Mouse (Mus musculus): ENCODE data around the gene P3h4. TPM values are rescaled to one million over a fixed set of nuclear protein-coding genes. Genes with fewer than 3 reads are reported as not detected.

The P3h4 gene
- polyA plus RNA-seq, 1 experiment from 2014 or later: 38.5 TPM

- 18% methylated on average over 17 of the region's 17 CpGs for WGBS
- Histone ChIP-seq H3K27ac (ENCODE audit: low read length) (peak overlapping the region; percentile 99), H3K4me3 (ENCODE audit: low read length) (peak overlapping the region; percentile 84), H3K4me1 (ENCODE audit: control insufficient read depth, insufficient read depth, low read length) (peaks cover 61% of the 10 kb centered on the region), H3K27me3 (replicated peaks; ENCODE audit: control insufficient read depth, insufficient read depth, low read length) (no peaks in the 10 kb centered on the region), H3K9ac (ENCODE audit: low read depth, low read length) (peak overlapping the region; percentile 95), H3K36me3 (ENCODE audit: control insufficient read depth, insufficient read depth, low read length) (no peaks in the 10 kb centered on the region), H3K9me3 (ENCODE audit: control insufficient read depth, low read length) (no peaks in the 10 kb centered on the region), H3K4me2 (ENCODE audit: low read depth, low read length) (peak overlapping the region; percentile 62)
- ATAC-seq: no peak
Observed at GRCm38 (mm10) chr11:100395861-100396631, 18.6 kb downstream of the P3h4 start.

- H3K27ac ChIP-seq (ENCODE audit: low read length): peak overlapping the region; percentile 99
- H3K4me3 ChIP-seq (ENCODE audit: low read length): peak overlapping the region; percentile 84
- H3K27me3 ChIP-seq (replicated peaks; ENCODE audit: control insufficient read depth, insufficient read depth, low read length): no peaks in the 10 kb centered on the region
- ATAC-seq: peak; percentile 38
- H3K4me1 ChIP-seq (ENCODE audit: control insufficient read depth, insufficient read depth, low read length): peaks cover 62% of the 10 kb centered on the region
- H3K9ac ChIP-seq (ENCODE audit: low read depth, low read length): peak overlapping the region; percentile 54
- no peaks in the 10 kb centered on the region for H3K36me3 ChIP-seq (ENCODE audit: control insufficient read depth, insufficient read depth, low read length)
- H3K9me3 ChIP-seq (ENCODE audit: control insufficient read depth, low read length): no peaks in the 10 kb centered on the region
- peak overlapping the region; percentile 62 for H3K4me2 ChIP-seq (ENCODE audit: low read depth, low read length)
- WGBS: 20% methylated on average over 11 of the region's 11 CpGs
Observed at GRCm38 (mm10) chr11:100395200-100395599, 19.4 kb downstream of the P3h4 start.

- Histone ChIP-seq H3K4me3 (ENCODE audit: low read length) (peak overlapping the region; percentile 84), H3K27ac (ENCODE audit: low read length) (peak overlapping the region; percentile 99), H3K27me3 (replicated peaks; ENCODE audit: control insufficient read depth, insufficient read depth, low read length) (no peaks in the 10 kb centered on the region), H3K4me1 (ENCODE audit: control insufficient read depth, insufficient read depth, low read length) (peaks cover 69% of the 10 kb centered on the region), H3K4me2 (ENCODE audit: low read depth, low read length) (peak overlapping the region; percentile 62), H3K9me3 (ENCODE audit: control insufficient read depth, low read length) (no peaks in the 10 kb centered on the region), H3K9ac (ENCODE audit: low read depth, low read length) (peak overlapping the region; percentile 54), H3K36me3 (ENCODE audit: control insufficient read depth, insufficient read depth, low read length) (no peaks in the 10 kb centered on the region)
- WGBS: 48% methylated on average over 5 of the region's 5 CpGs
- ATAC-seq: no peak
Observed at GRCm38 (mm10) chr11:100394353-100395074, 20.1 kb downstream of the P3h4 start.

- 0 out of 2 replicates have a peak overlapping the region, but pooled peaks have one; percentile 37 for H3K27ac ChIP-seq (ENCODE audit: low read length)
- ATAC-seq: no peak
Observed at GRCm38 (mm10) chr11:100393733-100394132, 20.9 kb downstream of the P3h4 start.

GRCm38 (mm10) chr11:100392958-100393357 lies 21.7 kb downstream of the P3h4 start:
- no peaks in the 10 kb centered on the region for H3K36me3 ChIP-seq (ENCODE audit: control insufficient read depth, insufficient read depth, low read length)
- no peak overlapping the region for H3K9ac ChIP-seq (ENCODE audit: low read depth, low read length)
- H3K4me1 ChIP-seq (ENCODE audit: control insufficient read depth, insufficient read depth, low read length): peaks cover 73% of the 10 kb centered on the region
- ATAC-seq: no peak
- no peaks in the 10 kb centered on the region for H3K27me3 ChIP-seq (replicated peaks; ENCODE audit: control insufficient read depth, insufficient read depth, low read length)
- no peaks in the 10 kb centered on the region for H3K9me3 ChIP-seq (ENCODE audit: control insufficient read depth, low read length)
- WGBS: 70% methylated on average over 5 of the region's 5 CpGs
- peak overlapping the region; percentile 54 for H3K27ac ChIP-seq (ENCODE audit: low read length)
- H3K4me3 ChIP-seq (ENCODE audit: low read length): no peak overlapping the region
- no peak overlapping the region for H3K4me2 ChIP-seq (ENCODE audit: low read depth, low read length)

More at GRCm38 (mm10) chr11:100393733-100394132, 20.9 kb downstream of the P3h4 start:
- no peaks in the 10 kb centered on the region for H3K9me3 ChIP-seq (ENCODE audit: control insufficient read depth, low read length)
- WGBS: 57% methylated on average over 7 of the region's 7 CpGs
- peak overlapping the region; percentile 37 for H3K4me2 ChIP-seq (ENCODE audit: low read depth, low read length)
- 0 out of 2 replicates have a peak overlapping the region, but pooled peaks have one; percentile 25 for H3K9ac ChIP-seq (ENCODE audit: low read depth, low read length)
- H3K27me3 ChIP-seq (replicated peaks; ENCODE audit: control insufficient read depth, insufficient read depth, low read length): no peaks in the 10 kb centered on the region
- H3K36me3 ChIP-seq (ENCODE audit: control insufficient read depth, insufficient read depth, low read length): no peaks in the 10 kb centered on the region
- H3K4me3 ChIP-seq (ENCODE audit: low read length): peak overlapping the region; percentile 3; the same call in 1 of the 2 replicates
- peaks cover 71% of the 10 kb centered on the region for H3K4me1 ChIP-seq (ENCODE audit: control insufficient read depth, insufficient read depth, low read length)

- Histone ChIP-seq H3K4me1 (ENCODE audit: control insufficient read depth, insufficient read depth, low read length) (peaks cover 84% of the 10 kb centered on the region), H3K4me2 (ENCODE audit: low read depth, low read length) (no peak overlapping the region)
Observed at GRCm38 (mm10) chr11:100391884-100392345, 22.7 kb downstream of the P3h4 start.

GRCm38 (mm10) chr11:100391081-100391883 lies 23.4 kb downstream of the P3h4 start:
- peak overlapping the region; percentile 1; the same call in 1 of the 2 replicates for H3K4me2 ChIP-seq (ENCODE audit: low read depth, low read length)
- no peaks in the 10 kb centered on the region for H3K27me3 ChIP-seq (replicated peaks; ENCODE audit: control insufficient read depth, insufficient read depth, low read length)
- peak; percentile 38 for ATAC-seq
- no peaks in the 10 kb centered on the region for H3K9me3 ChIP-seq (ENCODE audit: control insufficient read depth, low read length)
- WGBS: 36% methylated on average over 9 of the region's 9 CpGs
- H3K36me3 ChIP-seq (ENCODE audit: control insufficient read depth, insufficient read depth, low read length): no peaks in the 10 kb centered on the region
- no peak overlapping the region for H3K9ac ChIP-seq (ENCODE audit: low read depth, low read length)
- H3K4me1 ChIP-seq (ENCODE audit: control insufficient read depth, insufficient read depth, low read length): peaks cover 89% of the 10 kb centered on the region
- no peak overlapping the region for H3K4me3 ChIP-seq (ENCODE audit: low read length)
- peak overlapping the region; percentile 66 for H3K27ac ChIP-seq (ENCODE audit: low read length)

More at GRCm38 (mm10) chr11:100391884-100392345, 22.7 kb downstream of the P3h4 start:
- 90% methylated on average over 7 of the region's 7 CpGs for WGBS
- Histone ChIP-seq H3K4me3 (ENCODE audit: low read length) (no peak overlapping the region), H3K27ac (ENCODE audit: low read length) (no peak overlapping the region), H3K27me3 (replicated peaks; ENCODE audit: control insufficient read depth, insufficient read depth, low read length) (no peaks in the 10 kb centered on the region), H3K36me3 (ENCODE audit: control insufficient read depth, insufficient read depth, low read length) (no peaks in the 10 kb centered on the region), H3K9ac (ENCODE audit: low read depth, low read length) (no peak overlapping the region), H3K9me3 (ENCODE audit: control insufficient read depth, low read length) (no peaks in the 10 kb centered on the region)
- ATAC-seq: no peak

GRCm38 (mm10) chr11:100389931-100390445 lies 24.6 kb downstream of the P3h4 start:
- Histone ChIP-seq H3K36me3 (ENCODE audit: control insufficient read depth, insufficient read depth, low read length) (peaks cover 7% of the 10 kb centered on the region; the same call in 1 of the 2 replicates), H3K27ac (ENCODE audit: low read length) (peak overlapping the region; percentile 66), H3K4me1 (ENCODE audit: control insufficient read depth, insufficient read depth, low read length) (peaks cover 84% of the 10 kb centered on the region), H3K27me3 (replicated peaks; ENCODE audit: control insufficient read depth, insufficient read depth, low read length) (no peaks in the 10 kb centered on the region), H3K4me3 (ENCODE audit: low read length) (no peak overlapping the region; the same call in 1 of the 2 replicates), H3K9me3 (ENCODE audit: control insufficient read depth, low read length) (no peaks in the 10 kb centered on the region), H3K4me2 (ENCODE audit: low read depth, low read length) (peak overlapping the region; percentile 16; the same call in 1 of the 2 replicates), H3K9ac (ENCODE audit: low read depth, low read length) (peak overlapping the region; percentile 49)
- ATAC-seq: no peak
- 40% methylated on average over 8 of the region's 8 CpGs for WGBS

Measured in intestine, embryonic 16.5 days (tissue).